Mouse (Mus musculus): Measurements from ENCODE around the gene Vps53.

Vps53 gene

DNA sequence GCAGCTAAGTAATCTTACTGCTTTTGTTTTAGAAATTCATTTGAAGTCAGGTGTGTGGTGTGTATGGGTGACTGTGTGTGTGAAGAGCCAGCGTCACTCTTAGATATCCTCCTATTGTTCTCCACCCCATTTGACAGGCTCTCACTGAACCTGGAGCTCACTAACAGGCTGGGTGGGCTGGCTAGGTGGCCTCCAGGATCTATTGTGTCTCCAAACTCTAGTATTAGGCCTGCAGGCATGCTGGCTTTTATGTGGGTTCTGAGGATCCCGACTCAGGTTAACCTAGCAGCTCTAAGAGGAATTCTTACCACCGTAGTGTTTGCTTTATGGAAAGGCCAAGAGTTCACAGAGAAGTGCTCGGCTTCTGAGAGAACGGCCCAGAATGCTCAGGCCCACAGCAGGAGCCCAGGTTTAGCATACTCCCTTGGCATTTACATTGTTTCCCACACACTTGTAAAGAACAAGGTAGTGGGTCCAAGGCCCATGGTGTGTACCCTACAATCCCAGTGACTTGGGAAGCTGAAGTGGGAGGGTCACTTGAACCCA lies 128.4 kb downstream of the Vps53 start:
- DNase-seq (ENCODE audit: low read depth): no peak

DNA sequence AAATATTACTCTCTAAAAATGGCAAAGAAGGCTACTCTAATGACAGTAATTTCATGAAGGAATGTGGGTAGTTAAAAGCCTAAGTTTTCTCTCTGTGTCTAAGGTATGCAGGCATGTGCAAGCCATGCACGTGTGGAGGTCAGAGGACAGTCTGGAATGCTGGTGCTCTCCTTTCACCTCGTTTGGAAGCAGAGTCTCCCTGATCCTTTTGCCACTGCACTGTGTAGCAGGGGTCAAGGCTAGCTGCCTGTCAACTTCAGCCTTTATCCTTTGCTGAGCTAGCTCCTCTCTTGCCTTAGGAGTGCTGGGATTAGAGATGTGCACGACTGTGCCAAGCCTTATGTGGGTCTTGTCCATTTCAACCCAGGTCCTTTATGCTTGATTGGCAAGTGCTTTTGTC lies 128.9 kb downstream of the Vps53 start:
- DNase-seq (ENCODE audit: low read depth): no peak

- no peak for DNase-seq (ENCODE audit: low read depth)
Observed at GRCm38 (mm10) chr11:76045367-76045766, 134.1 kb downstream of the Vps53 start.

GRCm38 (mm10) chr11:76044468-76044867 lies 135.0 kb downstream of the Vps53 start:
- no peak for DNase-seq (ENCODE audit: low read depth)

- no peak for DNase-seq (ENCODE audit: low read depth)
Observed at GRCm38 (mm10) chr11:76042882-76043281, 136.6 kb downstream of the Vps53 start.

GRCm38 (mm10) chr11:76042041-76042638 lies 137.3 kb downstream of the Vps53 start:
- DNase-seq (ENCODE audit: low read depth): no peak

- DNase-seq (ENCODE audit: low read depth): no peak
Observed at GRCm38 (mm10) chr11:76040761-76041376, 138.6 kb downstream of the Vps53 start.

DNA sequence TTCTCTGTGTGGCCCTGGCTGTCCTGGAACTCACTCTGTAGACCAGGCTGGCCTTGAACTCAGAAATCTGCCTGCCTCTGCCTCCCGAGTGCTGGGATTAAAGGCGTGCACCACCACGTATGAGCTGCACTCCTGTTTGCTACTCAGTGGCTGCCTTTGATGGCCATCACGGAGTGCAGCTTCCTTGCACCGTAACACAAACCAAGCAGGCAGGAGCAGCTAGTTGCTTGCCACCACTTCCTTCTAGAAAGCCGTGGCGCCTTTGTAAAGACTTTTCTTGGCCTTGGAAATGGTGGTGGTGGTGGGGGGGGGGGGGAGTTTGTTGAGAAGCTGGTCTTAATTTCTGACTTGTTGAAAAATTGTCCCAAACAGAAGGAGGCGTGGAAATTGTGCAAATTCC lies 139.3 kb downstream of the Vps53 start:
- no peak for DNase-seq (ENCODE audit: low read depth)

DNA sequence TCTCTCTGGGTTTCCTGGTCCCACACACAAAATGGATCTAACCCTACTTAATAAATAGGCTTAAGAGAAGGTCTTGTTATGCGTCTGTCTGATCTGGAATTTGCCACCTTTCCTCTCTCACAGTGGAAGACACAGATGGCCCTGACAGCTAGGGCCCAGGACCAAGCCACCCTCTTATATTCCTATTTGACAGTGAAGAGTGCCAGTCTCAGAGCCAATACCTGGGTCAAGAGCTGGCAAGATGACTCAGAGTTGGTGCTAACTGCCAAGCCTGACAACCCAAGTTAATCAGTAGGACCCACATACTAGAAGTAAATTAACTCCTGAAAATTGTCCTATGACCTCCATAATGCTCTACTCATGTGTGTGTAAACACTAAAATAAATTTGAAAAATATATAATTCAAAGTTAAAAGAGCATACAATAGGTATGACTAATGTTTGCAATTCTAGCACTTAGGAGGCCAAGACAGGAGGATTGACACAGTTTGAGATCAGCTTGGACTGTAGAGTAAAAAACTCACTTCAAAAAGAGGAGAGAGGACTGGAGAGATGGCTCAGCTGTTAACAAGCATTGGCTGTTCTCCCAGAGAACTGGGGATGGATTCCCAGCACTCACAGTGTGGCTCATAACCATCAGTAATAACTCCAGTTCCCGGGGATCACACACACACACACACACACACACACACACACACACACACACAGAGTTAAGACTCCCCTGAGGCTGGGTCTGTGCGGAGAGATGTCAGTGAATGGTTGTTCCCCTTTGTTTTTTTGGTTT lies 140.0 kb downstream of the Vps53 start:
- DNase-seq (ENCODE audit: low read depth): no peak

DNA sequence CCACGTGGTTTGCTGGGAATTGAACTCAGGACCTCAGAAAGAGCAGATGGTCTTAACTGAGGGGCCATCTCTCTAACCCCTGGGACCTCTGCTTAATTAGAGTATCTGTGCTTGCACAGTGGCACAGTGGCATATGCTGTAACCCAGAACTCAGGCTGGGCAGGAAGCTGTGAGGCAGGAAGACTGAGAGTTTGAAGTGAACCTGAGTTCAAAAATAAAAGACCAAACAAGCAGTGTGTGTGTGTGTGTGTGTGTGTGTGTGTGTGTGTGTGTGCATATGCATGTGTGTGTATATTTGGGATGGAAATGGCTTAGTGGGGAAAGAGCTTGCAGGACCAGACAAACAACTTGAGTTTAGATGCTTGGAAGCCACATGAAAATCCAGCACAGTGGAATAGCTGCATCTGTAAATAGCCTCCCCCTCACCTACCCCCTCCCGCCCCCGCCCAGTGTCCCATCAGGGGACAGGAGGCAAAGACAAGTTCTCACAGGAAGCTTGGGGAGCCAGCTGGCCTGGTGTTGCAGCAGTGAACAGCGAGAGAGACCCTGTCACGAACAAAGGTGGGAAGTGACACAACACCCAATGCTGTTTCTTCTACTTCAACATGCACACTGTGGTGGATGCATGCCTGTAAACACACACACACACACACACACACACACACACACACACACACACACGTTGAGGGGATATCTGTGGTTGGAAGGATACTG lies 141.7 kb downstream of the Vps53 start:
- DNase-seq (ENCODE audit: low read depth): no peak

- DNase-seq (ENCODE audit: low read depth): no peak
Observed at GRCm38 (mm10) chr11:76035182-76035581, 144.3 kb downstream of the Vps53 start.

DNA sequence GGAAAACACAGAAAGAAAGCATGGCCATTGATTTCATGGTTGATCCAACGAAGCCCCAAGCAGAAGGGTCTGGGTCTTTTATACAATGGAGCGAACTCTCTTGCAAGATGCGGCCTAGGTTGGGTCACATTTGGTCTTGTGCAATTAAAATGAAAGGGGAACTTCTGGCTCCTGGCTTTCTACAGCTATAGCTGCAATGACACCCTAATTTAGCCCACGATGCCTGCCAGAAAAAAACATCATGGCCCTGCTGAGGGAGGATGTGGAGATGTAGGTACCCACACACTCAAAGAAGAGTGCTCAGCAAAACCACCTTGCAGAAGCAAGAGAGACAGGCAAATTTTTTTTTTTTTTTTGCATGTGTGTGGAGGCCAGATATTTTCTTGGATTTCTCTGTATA lies 145.6 kb downstream of the Vps53 start:
- DNase-seq (ENCODE audit: low read depth): no peak

- DNase-seq (ENCODE audit: low read depth): no peak
Observed at GRCm38 (mm10) chr11:76033359-76033758, 146.1 kb downstream of the Vps53 start.

GRCm38 (mm10) chr11:76028072-76028465 lies 151.4 kb downstream of the Vps53 start:
- peak; percentile 5 for DNase-seq (ENCODE audit: low read depth)

- peak; percentile 48 for DNase-seq (ENCODE audit: low read depth)
Observed at GRCm38 (mm10) chr11:76027139-76028071, 152.0 kb downstream of the Vps53 start, which contains the start of gene Rflnb. Gene Rflnb, minus strand, starts transcription at chr11:76027782.

DNA sequence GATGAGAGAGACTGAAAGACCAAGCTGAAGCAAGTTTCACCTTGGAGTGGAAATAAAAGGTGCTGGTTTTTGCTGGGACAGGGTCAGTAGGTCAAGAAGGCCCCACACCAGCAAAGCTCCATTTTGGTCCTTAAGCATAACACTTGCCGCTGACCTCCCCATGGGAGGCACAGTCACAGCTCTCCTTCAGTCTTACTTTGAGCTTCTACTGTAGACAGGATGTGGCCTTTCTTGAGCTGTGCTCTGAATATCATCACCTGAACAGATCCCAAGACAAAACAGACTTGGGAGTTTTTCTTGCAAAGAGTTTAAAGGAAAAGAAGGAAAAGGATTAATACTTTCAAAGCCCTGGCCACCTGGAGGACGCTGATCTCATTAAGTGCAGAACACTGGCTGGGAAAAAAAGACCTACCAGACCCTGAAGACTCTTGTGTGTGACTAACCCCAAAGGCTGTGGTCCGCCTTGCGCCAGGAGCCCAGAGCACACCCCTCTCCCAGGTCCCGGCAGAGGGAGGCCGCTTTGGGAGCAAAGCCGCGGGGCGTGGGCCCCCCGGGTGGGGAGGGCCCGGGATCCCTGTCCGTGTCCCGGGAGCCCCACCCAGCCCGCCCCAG lies 152.8 kb downstream of the Vps53 start:
- no peak for DNase-seq (ENCODE audit: low read depth)

- DNase-seq (ENCODE audit: low read depth): no peak
Observed at GRCm38 (mm10) chr11:76025080-76025583, 154.3 kb downstream of the Vps53 start.

DNA sequence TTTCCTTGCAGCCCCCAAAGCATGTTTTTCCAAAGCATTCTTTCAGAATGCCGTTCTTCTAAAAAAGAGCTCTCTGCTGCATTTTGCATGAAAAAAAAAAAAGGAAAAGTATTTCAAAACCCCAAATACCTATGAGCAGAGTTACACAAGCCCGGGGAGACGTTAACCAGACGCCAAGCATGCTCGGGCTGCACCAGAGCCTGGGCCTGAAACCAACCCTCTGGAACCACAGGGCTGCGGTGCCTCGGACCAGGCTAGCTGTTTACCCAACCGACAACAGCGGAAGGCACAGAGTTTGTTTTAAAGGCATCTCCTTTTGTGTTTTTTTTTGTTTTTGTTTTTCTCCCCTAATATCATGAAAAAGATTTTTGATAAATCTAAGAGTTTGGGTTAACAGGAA lies 158.5 kb downstream of the Vps53 start:
- DNase-seq (ENCODE audit: low read depth): no peak

GRCm38 (mm10) chr11:76019879-76020278 lies 159.6 kb downstream of the Vps53 start:
- no peak for DNase-seq (ENCODE audit: low read depth)

GRCm38 (mm10) chr11:76015814-76016213 lies 163.6 kb downstream of the Vps53 start:
- DNase-seq (ENCODE audit: low read depth): no peak

DNA sequence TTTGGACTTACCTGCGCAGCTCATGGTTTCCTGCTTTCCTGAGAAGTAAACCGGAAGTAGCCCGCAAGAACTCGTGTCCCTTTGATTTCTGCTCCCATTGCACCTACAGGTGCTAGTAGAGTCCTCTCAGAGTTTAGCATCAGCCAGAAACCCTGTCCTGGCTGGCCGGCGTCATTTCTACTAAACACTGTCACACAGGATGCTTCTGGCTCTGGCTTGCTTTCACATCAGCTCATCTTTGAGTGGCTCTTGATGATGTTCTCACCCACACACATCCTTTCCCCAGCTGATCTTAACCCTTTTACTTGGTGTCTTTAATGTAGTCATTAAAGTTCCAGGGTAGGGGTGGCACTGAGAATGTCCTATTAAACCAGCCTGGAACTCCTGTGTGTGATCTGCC lies 164.2 kb downstream of the Vps53 start:
- DNase-seq (ENCODE audit: low read depth): no peak

All from c-Kit-positive CD71-positive TER-119-negative erythroid progenitor cells, embryonic 14.5 days (primary cell).